Mouse (Mus musculus): Measurements from ENCODE around the gene Gm4450. TPM values are rescaled to one million over a fixed set of nuclear protein-coding genes. Genes with fewer than 3 reads are reported as not detected.
"Not testable (repeated sequence)": the region's sequence is repeated elsewhere in the genome, so short reads cannot be mapped to it uniquely, and the experiment has no call there.

Gene Gm4450
- not detected for total RNA-seq (2021)

GRCm38 (mm10) chr3:98457026-98457425, at the start of gene Gm4450:
Gene Gm4450 (minus strand): TSS chr3:98457126.
- DNase-seq; intact Hi-C loops (cut with DNase I): not testable (repeated sequence)

DNA sequence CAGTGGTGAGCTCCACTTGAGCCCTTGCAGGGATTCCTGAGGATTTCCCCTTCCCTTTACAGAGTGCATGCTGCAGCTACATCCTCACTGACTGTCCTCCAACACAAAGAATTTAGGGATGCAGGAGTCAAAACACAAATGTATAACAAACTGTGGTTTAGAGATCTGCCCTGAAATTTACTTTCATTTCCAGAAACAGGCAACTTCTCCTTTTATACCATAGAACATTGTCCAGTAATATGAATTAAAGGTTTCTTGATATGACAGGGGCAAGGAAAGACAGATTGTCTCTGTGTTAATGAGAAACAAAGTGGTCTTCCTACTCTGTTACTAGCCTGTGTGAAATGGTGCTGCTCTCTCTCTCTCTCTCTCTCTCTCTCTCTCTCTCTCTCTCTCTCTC, 40.5 kb upstream of the Gm4450 start:
- DNase-seq; intact Hi-C loops (cut with DNase I): not testable (repeated sequence)

DNA sequence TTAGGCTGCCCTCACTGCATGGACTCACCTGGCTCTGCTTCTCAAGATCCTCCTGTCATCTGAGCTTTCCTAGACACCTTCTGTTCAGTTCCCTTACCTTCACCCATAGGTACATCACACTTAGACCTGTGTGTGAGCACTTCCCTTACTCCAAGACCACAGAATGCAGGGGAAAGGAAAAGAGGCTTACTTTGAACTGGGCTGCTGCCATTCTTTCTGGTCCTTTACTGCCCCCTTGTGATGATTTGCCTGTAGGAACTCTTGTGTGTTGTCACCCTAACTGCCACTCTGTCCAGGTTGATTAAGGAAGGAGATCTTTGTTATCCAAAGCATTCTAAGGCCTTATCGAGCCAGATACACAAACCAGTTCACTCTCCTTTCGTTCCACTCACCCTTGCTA, 39.8 kb upstream of the Gm4450 start:
- intact Hi-C loops (cut with DNase I); DNase-seq: not testable (repeated sequence)

DNA sequence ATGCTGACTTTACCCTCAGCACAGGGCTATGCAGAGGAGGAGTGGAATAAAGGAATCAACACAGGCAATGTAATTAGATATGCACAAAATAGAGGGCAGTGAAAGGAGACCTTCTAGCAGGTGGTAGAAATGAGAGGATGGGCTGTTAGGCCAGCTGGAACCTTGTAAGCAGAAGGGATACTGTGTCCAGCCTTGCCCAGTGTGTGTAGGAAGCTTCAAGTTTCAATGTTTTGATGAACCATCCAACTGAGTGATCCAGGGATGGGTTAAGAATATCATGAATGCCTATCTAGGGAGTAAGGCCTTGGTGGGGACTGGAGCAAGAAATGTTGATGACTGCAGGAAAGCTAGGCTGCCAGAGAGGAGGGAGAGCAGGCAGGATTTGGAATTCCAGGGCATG, 38.1 kb upstream of the Gm4450 start:
- intact Hi-C loops (cut with DNase I); DNase-seq: not testable (repeated sequence)

- intact Hi-C loops (cut with DNase I); DNase-seq: not testable (repeated sequence)
Observed at GRCm38 (mm10) chr3:98494184-98494583, 37.3 kb upstream of the Gm4450 start.

- intact Hi-C loops (cut with DNase I); DNase-seq: not testable (repeated sequence)
Observed at GRCm38 (mm10) chr3:98471499-98471898, 14.6 kb upstream of the Gm4450 start.

GRCm38 (mm10) chr3:98471057-98471456, 14.1 kb upstream of the Gm4450 start:
- DNase-seq; intact Hi-C loops (cut with DNase I): not testable (repeated sequence)

DNA sequence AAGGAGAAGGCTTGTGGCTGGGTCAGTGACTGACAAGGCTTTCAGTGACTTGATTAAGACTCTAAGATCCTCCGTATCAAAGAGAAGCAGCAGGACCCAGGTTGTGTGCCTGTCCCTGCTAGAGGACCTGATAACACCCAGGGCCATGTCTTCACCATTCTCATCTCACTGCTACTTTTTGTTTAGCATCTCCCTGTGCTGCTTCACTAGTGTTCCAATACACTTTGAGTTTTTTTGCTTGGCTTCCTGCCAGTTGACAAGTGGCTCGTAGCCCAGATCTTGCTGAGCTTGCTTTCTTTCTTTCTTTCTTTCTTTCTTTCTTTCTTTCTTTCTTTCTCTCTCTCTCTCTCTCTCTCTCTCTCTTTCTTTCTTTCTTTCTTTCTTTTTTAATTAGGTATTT, 12.4 kb upstream of the Gm4450 start:
- DNase-seq; intact Hi-C loops (cut with DNase I): not testable (repeated sequence)

- DNase-seq; intact Hi-C loops (cut with DNase I): not testable (repeated sequence)
Observed at GRCm38 (mm10) chr3:98453786-98454185, 3.1 kb downstream of the Gm4450 start.

DNA sequence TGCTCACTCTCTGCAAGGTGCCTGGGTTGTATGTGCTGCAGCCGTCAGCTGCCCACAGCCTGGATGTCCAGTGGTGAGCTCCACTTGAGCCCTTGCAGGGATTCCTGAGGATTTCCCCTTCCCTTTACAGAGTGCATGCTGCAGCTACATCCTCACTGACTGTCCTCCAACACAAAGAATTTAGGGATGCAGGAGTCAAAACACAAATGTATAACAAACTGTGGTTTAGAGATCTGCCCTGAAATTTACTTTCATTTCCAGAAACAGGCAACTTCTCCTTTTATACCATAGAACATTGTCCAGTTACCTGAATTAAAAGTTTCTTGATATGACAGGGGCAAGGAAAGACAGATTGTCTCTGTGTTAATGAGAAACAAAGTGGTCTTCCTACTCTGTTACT, 13.0 kb downstream of the Gm4450 start:
- intact Hi-C loops (cut with DNase I), result loop anchor here (1.0 kb wide), 1 partner anchor 82 kb away; no protein-coding TSS in a partner anchor
- not testable (repeated sequence) for DNase-seq

DNA sequence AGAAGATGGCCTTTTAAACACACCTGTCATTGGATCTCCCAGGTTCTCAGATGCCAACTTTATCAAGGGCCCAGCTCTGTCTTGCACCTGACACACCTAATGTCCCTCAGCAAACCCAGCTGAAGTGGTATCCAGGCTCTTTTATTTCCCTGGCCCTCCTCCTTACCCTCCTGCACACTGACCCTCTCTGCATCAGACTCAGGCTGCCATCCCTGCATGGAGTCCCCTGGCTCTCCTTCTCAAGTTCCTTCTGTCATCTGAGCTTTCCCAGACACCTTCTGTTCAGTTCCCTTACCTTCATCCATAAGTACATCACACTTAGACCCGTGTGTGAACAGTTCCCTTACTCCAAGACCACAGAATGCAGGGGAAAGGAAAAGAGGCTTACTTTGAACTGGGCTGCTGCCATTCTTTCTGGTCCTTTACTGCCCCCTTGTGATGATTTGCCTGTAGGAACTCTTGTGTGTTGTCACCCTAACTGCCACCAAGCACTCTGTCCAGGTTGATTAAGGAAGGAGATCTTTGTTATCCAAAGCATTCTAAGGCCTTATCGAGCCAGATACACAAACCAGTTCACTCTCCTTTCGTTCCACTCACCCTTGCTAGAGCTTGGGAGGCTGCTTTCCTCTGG, 13.7 kb downstream of the Gm4450 start:
- intact Hi-C loops (cut with DNase I), result loop anchor here (1.0 kb wide), 1 partner anchor 81 kb away; no protein-coding TSS in a partner anchor
- not testable (repeated sequence) for DNase-seq

GRCm38 (mm10) chr3:98442245-98442644, 14.7 kb downstream of the Gm4450 start:
- intact Hi-C loops (cut with DNase I); DNase-seq: not testable (repeated sequence)

GRCm38 (mm10) chr3:98435030-98435429, 21.9 kb downstream of the Gm4450 start:
- intact Hi-C loops (cut with DNase I), result no loop called here
- no peak for DNase-seq

DNA sequence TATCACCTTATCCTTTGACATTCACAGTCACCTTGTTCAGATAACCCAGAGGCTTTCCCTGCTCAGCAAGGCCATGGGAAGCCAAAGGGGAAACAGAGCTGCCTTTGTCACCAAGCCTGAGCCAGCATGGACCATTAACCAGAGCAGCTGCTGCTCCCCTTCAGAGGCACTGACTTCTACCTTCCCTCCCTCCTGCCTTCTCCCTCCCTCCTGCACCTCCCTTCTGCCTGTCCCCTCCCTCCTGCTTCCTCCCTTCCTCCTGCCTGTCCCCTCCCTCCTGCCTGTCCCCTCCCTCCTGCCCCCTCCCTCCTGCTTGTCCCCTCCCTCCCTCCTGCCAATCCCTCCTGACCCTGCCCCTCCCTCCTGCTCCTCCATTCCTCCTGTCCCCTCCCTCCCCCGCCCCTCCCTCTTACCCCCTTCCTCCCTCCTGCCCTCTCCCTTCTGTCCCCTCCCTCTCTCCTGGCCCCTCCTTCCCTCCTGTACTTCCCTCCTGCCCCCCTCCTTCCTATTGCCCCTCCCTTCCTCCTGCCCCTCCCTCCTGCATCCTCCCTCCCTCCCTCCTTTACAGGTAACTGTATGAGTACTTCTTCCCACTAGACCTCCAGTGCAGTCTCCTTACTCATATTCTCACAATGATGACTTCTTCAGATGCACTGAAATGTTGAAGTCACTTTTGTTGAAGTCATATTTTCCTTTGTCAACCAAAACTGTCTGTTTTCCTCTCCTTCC, 22.7 kb downstream of the Gm4450 start:
- intact Hi-C loops (cut with DNase I), result no loop called here
- DNase-seq, result no peak

- no peak for DNase-seq
- intact Hi-C loops (cut with DNase I), result loop anchor here (5.0 kb wide), 1 partner anchor 67 kb away; no protein-coding TSS in a partner anchor
Observed at GRCm38 (mm10) chr3:98428928-98429525, 27.9 kb downstream of the Gm4450 start.

DNA sequence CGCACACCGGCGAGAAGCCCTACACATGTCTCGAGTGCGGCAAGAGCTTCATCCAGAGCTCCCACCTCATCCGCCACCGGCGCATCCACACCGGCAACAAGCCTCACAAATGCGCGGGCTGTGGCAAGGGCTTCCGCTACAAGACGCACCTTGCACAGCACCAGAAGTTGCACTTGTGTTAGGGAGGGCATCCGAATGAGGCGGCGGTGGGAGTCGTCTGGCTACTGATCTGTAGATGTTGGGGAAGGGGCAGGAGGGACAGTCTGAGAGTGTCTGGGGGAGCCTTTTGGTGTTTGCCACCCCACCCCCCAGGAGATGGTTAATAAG, 28.5 kb downstream of the Gm4450 start:
- no peak for DNase-seq
- intact Hi-C loops (cut with DNase I), result loop anchor here (5.0 kb wide), 1 partner anchor 66 kb away; no protein-coding TSS in a partner anchor

DNA sequence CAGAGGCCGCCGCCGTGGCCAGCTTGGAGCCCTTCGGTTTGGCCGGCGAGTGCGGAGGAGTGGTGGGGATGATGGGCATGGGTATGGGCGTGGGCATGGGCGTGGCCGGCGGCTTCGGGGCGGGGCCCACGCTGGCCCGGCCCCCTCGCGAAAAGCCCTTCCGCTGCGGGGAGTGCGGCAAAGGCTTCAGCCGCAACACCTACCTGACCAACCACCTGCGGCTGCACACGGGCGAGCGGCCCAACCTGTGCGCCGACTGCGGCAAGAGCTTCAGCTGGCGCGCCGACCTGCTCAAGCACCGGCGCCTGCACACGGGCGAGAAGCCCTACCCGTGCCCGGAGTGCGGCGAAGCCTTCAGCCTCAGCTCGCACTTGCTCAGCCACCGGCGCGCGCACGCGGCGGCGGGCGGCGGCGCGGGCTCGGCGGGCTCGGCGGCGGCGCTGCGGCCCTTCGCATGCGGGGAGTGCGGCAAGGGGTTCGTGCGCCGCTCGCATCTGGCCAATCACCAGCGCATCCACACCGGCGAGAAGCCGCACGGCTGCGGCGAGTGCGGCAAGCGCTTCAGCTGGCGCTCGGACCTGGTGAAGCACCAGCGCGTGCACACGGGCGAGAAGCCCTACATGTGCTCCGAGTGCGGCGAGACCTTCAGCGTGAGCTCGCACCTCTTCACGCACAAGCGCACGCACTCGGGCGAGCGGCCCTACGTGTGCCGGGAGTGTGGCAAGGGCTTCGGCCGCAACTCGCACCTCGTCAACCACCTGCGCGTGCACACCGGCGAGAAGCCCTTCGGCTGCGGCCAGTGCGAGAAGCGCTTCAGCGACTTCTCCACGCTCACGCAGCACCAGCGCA, 29.1 kb downstream of the Gm4450 start:
- intact Hi-C loops (cut with DNase I), result loop anchor here (5.0 kb wide), 1 partner anchor 66 kb away; no protein-coding TSS in a partner anchor

GRCm38 (mm10) chr3:98427260-98427599, 29.7 kb downstream of the Gm4450 start:
- intact Hi-C loops (cut with DNase I), result loop anchor here (5.0 kb wide), 1 partner anchor 65 kb away; no protein-coding TSS in a partner anchor

More for the DNA sequence above, 29.1 kb downstream of the Gm4450 start:
- peak; percentile 69 to 74 for DNase-seq

DNA sequence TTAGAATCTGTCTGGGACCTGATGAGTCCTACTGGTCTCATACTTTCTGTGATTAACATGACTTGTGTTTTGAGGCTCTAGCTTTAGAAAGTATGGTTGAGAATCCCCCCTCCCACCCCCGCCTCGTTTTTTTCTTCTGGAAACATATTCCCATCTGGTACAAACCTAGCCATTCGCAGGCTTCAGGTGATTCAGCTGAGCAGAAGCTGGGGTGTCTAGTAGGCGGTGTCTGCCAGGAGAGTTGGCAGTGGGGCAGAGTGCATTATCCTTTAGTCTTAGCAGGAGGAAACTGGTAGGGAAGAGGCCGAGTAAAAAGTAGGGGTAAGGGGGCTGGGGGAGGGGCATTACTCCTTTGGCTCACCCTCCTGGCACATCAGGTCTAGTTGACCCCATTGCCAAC, 30.2 kb downstream of the Gm4450 start:
- intact Hi-C loops (cut with DNase I), result loop anchor here (5.0 kb wide), 1 partner anchor 64 kb away; no protein-coding TSS in a partner anchor
- DNase-seq, result no peak

More at GRCm38 (mm10) chr3:98427260-98427599, 29.7 kb downstream of the Gm4450 start:
- no peak for DNase-seq

GRCm38 (mm10) chr3:98422926-98423325, 34.0 kb downstream of the Gm4450 start:
- intact Hi-C loops (cut with DNase I), result no loop called here
- no peak for DNase-seq

GRCm38 (mm10) chr3:98419786-98420070, 37.2 kb downstream of the Gm4450 start:
- DNase-seq, result no peak
- intact Hi-C loops (cut with DNase I), result no loop called here
